Mouse (Mus musculus): ENCODE measurements around the gene Clk2.
"Not testable (repeated sequence)": the region's sequence is repeated elsewhere in the genome, so short reads cannot be mapped to it uniquely, and the experiment has no call there.

The Clk2 gene

GRCm38 (mm10) chr3:89159616-89160344 is 4.8 kb upstream of the Clk2 start, which contains the start of gene Hcn3:
TSS of gene Hcn3 (minus strand) at chr3:89160196.
- in situ Hi-C loops (cut with MseI, MboI) = loop anchor here (5.0 kb wide), 2 partner anchors 37 to 42 kb away; no protein-coding TSS in a partner anchor

- in situ Hi-C loops (cut with MseI, MboI) = not testable (repeated sequence)
Observed at GRCm38 (mm10) chr3:89161207-89161606, 3.4 kb upstream of the Clk2 start.

- in situ Hi-C loops (cut with MseI, MboI) = no loop called here
Observed at GRCm38 (mm10) chr3:89161786-89162185, 2.8 kb upstream of the Clk2 start.

- in situ Hi-C loops (cut with MseI, MboI) = no loop called here
Observed at GRCm38 (mm10) chr3:89163123-89163522, 1.5 kb upstream of the Clk2 start.

GRCm38 (mm10) chr3:89163643-89164245 is 851 bp upstream of the Clk2 start:
- in situ Hi-C loops (cut with MseI, MboI) = no loop called here

- in situ Hi-C loops (cut with MseI, MboI) = no loop called here
Observed at GRCm38 (mm10) chr3:89165268-89165870, 774 bp downstream of the Clk2 start.

- in situ Hi-C loops (cut with MseI, MboI) = no loop called here
Observed at GRCm38 (mm10) chr3:89166945-89167344, 2.4 kb downstream of the Clk2 start.

GRCm38 (mm10) chr3:89174844-89175243 is 10.2 kb downstream of the Clk2 start:
- in situ Hi-C loops (cut with MseI, MboI) = no loop called here

GRCm38 (mm10) chr3:89175544-89175943 is 10.9 kb downstream of the Clk2 start:
- in situ Hi-C loops (cut with MseI, MboI) = no loop called here

GRCm38 (mm10) chr3:89176421-89176820 is 11.8 kb downstream of the Clk2 start:
- in situ Hi-C loops (cut with MseI, MboI) = no loop called here

GRCm38 (mm10) chr3:89177242-89178106 is 12.9 kb downstream of the Clk2 start, which contains the start of gene Scamp3:
TSS of gene Scamp3 (plus strand) at chr3:89177473.
- in situ Hi-C loops (cut with MseI, MboI) = no loop called here

GRCm38 (mm10) chr3:89178107-89178385 is 13.5 kb downstream of the Clk2 start:
- in situ Hi-C loops (cut with MseI, MboI) = no loop called here

- in situ Hi-C loops (cut with MseI, MboI) = no loop called here
Observed at GRCm38 (mm10) chr3:89179056-89179455, 14.5 kb downstream of the Clk2 start.

GRCm38 (mm10) chr3:89181749-89182500 is 17.3 kb downstream of the Clk2 start:
- in situ Hi-C loops (cut with MseI, MboI) = no loop called here

- in situ Hi-C loops (cut with MseI, MboI) = no loop called here
Observed at GRCm38 (mm10) chr3:89182531-89183057, 18.0 kb downstream of the Clk2 start.

- in situ Hi-C loops (cut with MseI, MboI) = no loop called here
Observed at GRCm38 (mm10) chr3:89183058-89183958, 18.7 kb downstream of the Clk2 start, which contains the start of gene Fam189b. TSS of gene Fam189b (plus strand) at chr3:89183143.

GRCm38 (mm10) chr3:89183959-89184315 is 19.3 kb downstream of the Clk2 start:
- in situ Hi-C loops (cut with MseI, MboI) = no loop called here

- in situ Hi-C loops (cut with MseI, MboI) = no loop called here
Observed at GRCm38 (mm10) chr3:89187197-89187596, 22.6 kb downstream of the Clk2 start.

GRCm38 (mm10) chr3:89187690-89188477 is 23.3 kb downstream of the Clk2 start:
- in situ Hi-C loops (cut with MseI, MboI) = no loop called here

Measured in mouse trophoblast stem cell (cell line).